Mouse (Mus musculus): ENCODE data around the gene Eefsec. TPM values are rescaled to one million over a fixed set of nuclear protein-coding genes. Genes with fewer than 3 reads are reported as not detected.

The Eefsec gene
- total RNA-seq, 2 experiments from 2014 or later: 22.3 to 24.7 TPM

DNA sequence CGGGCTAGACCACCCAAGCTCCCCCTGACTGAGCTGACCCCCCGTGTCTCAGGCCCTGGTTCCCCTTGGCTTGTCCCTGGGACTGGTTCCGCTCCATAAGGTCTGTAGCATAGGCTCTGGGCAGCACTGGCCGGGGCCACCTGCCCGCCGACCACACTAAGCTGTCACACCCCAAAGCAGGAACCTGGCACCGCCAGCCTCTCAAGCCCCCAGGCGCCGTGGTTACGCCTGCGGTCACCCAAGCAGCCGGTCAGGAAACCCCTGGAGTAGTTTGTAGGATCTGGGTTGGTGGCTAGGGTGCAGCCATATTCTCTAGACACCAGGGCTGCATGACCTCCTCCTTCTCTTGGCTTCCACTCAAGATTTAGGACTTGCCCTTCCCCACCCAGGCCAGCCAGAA lies 217.1 kb downstream of the Eefsec start:
- intact Hi-C loops (cut with DNase I): no loop called here
- DNase-seq (ENCODE audit: low spot score in 2 of 2): no peak

DNA sequence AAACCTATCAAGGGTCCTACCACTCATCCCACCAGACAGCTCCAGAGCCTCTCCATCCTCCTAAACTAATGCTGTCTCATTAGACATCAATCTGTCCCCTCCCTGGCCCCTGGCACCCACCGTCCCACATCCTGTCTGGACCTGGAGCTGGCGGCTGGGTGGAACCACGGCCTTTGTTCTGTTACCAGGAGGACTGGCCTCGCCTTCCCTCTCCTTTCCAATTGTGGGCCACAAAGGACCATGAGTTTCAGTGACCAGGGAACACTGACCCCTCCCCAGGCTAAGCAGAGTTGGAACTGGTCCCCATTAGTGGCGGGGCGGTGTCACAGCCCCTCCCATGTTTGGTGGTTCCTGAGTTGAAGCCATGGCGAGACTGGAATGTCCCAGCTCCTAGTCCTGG lies 218.8 kb downstream of the Eefsec start:
- intact Hi-C loops (cut with DNase I): no loop called here
- DNase-seq (ENCODE audit: low spot score in 2 of 2): no peak

DNA sequence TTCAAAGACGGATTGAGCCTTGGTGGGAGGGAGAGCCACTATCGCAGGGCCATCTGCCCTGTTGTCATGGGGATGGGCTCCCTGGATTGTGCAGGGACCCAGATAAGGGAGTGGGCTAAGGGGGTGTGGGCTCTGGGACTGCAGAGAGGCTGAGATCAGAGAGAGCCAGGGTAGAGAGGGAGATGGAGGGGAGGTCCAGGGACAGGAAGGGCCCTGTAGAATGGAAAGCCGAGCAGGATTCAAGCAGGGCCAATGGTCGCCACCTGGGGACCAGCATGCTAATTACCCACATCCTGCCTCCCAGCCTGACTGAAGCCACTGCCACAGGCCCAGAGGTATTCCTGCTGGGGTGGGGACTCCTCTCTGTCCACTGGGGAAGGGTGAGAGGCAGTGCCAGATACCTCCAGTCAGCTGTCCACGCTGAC lies 219.8 kb downstream of the Eefsec start:
- DNase-seq (ENCODE audit: low spot score in 2 of 2): no peak
- intact Hi-C loops (cut with DNase I): no loop called here

DNA sequence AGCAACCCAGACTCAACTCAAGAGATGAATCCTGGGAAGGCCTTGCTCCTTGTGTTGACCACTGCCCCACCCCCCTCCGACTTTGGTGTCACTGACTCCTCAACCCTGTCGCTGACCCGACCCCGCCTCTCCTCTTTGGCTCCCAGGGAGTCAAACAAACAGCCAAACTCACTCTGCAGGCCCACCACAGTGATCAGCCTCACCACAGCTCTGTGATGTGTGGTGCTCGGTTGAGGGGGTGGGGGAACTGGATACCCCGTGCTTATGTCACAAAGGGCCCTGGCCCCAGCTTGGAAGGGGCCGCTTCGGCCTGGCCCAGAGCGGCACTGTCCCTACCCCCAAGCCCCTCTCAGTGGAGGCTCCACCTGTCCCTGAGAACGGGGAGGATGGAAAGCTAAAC lies 224.4 kb downstream of the Eefsec start, which contains the start of gene Dnajb8:
Dnajb8 (plus strand) TSS at position 301 of the 400 bp plus-strand sequence.
- intact Hi-C loops (cut with DNase I): no loop called here
- DNase-seq (ENCODE audit: low spot score in 2 of 2): no peak

DNA sequence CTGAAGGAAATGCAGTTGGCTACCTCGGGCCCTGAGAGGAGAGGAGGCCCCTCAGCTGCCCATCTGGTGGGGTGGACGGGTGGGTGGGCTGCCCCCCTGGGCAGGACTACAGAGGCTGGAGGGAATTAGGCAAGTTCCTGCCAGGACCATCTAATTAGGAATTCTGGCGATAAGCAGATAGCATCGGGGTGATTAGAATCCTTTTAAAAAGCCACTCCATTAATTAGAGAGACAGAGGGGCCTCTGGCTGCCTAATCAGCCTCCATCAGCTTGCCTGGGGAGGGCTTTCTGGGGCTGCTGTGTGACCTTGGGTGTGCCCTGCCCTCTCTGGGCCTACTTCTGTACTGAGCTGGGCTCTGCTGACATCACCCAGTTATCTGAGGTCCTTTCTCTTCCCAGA lies 227.2 kb downstream of the Eefsec start:
- DNase-seq (ENCODE audit: low spot score in 2 of 2): no peak

DNA sequence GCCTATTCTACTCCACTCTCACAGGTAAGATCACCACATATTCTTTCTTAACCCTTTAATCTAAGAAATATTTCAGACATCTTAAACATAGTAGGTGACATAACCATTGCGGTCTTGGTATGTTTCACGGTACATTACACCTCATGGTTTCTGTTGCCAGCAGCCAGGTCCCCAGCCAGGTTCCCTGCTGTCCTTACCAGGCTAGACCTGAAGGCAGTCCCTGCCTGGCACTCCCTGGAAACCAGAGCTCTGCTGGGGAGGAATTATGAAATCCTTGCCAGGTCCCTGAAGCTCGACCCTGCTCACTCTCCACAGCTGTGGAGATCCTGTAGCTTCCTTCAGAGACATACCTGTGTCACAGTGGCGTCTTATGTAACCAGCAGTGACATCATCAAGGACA lies 230.1 kb downstream of the Eefsec start:
- intact Hi-C loops (cut with DNase I): no loop called here

More for the DNA sequence above, 227.2 kb downstream of the Eefsec start:
- intact Hi-C loops (cut with DNase I): no loop called here

DNA sequence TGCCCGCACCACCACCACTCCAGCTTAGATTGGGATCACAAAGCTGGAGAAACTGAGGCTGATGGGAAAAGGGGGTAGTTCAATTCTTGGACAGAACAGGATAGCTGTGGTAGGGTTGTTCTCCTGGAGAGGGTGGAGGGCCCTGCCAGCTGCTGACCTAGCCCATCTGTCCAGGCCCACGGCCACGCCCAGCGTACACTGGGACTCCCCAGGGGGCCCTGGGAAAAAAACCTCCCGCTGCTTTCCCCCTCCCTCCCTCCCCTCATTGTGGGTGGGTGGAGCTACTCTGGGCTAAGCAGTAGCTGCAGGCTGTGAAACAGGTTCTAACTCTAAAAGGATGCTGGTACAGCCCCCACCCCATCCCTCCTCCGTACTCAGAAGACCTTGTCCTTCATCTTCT lies 230.5 kb downstream of the Eefsec start:
- intact Hi-C loops (cut with DNase I): no loop called here
- no peak for DNase-seq (ENCODE audit: low spot score in 2 of 2)

More for the DNA sequence above, 230.1 kb downstream of the Eefsec start:
- DNase-seq (ENCODE audit: low spot score in 2 of 2): no peak

DNA sequence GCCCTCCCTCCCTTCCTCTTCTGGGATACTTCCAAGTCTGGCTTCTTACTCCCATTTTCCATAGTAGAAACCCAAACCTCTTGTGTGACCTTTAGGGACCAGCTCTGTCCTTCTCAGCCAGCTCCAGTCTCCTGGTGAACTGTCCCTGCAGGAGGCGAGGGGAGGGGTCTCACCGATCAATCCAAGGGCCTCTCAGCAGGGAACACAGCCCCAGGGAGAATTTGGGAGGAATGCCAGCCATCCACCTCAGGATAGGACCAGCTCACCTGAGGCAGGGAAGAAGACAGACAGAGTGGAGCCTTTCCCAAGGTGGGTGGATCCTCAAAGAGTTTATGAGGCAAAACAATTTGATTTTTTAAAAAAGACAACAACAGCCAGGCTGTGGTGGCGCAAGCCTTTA lies 236.2 kb downstream of the Eefsec start:
- intact Hi-C loops (cut with DNase I): no loop called here
- no peak for DNase-seq (ENCODE audit: low spot score in 2 of 2)

DNA sequence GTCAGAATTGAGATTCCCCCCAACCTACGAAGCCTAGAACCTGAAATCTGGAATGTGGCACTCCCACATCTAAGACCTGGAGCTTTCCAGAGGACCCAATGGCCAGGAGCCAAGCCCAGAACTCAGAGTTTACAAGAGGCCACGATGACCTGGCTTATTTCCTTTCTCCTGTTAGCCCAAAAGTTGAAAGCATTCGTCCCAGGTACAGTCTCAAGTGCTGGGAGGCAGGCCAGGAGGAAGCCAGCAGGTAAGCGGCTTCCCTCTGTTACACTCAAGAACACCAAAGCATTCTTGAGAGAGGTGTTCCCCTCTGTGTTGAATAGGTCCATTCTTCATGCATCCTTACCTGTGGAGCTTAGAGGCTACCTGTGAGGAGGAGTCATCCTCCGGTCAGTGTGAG lies 236.9 kb downstream of the Eefsec start:
- DNase-seq (ENCODE audit: low spot score in 2 of 2): no peak
- intact Hi-C loops (cut with DNase I): no loop called here

DNA sequence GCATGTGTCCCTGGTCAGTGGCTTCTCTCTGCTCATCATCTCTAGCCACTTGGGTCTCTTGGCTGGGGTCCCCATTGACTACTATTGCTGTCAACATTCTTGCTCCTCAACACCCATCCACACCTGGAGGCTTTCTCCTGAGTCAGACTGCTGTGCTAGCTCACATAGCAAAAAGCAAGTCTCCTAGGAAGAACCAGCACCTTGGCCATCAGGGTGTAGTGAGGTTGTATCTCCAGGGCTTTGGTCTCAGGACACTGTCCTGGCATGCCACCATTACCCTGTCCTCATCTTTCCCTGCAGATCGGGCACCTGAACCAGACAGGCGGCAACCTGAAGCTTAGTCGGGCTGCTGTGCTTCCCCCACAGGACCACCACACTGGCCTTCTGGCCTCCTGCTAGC lies 238.0 kb downstream of the Eefsec start:
- intact Hi-C loops (cut with DNase I): no loop called here
- no peak for DNase-seq (ENCODE audit: low spot score in 2 of 2)

DNA sequence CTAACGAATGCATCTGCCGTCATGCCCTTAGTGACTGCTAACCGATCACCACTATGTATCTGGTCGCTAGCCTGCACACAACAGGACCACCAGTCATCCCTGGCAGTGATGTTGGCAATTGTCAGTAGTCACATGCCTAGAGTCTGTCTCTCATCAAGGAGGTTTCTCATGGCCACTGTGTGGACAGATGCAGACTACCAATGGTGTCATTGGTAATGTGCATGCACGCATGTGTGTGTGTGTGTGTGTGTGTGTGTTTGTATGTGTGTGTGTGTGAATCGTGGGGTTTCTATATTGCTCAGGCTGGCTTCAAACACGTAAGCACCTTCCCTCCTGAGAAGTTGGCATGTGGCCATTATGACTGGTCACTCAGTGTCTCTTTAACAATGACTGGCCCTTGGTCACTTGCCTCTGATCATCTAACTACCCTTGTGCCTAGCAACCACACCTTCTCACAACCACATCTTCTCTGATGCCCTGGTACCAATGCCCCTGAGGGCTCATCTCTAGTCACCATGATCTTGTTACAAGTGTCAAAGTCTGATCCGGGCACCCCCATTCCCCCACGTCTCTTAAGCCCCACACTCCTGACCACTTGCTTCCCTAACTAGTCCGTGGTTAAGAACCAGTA lies 238.8 kb downstream of the Eefsec start:
- intact Hi-C loops (cut with DNase I): no loop called here
- no peak for DNase-seq (ENCODE audit: low spot score in 2 of 2)

Other genes starting within 250 kb of the Eefsec start
- not detected for gene Dnajb8, start 224.3 kb downstream of the Eefsec start, total RNA-seq (2021)
- gene Ruvbl1, start 18.9 kb upstream of the Eefsec start, total RNA-seq (2021): 10 to 100 TPM; 37.3 to 38.7 TPM
- 10 to 100 TPM; 85.7 to 96.5 TPM for gene Sec61a1, start 72.4 kb upstream of the Eefsec start, total RNA-seq (2021)
- under 1 TPM; 0.23 to 0.55 TPM for gene Kbtbd12, start 191.4 kb upstream of the Eefsec start, total RNA-seq (2021)

Data from left cerebral cortex, postnatal 25 days (tissue).